8 mouse cellular contexts compared by ENCODE assay signal in genomic region chr1:38787443-38787842, GRCm38 (mm10). TPM values are rescaled to one million over a fixed set of nuclear protein-coding genes. Genes with fewer than 3 reads are reported as not detected.
DNase-seq lines count a peak whose midpoint lies in the region; TF ChIP-seq lines count a peak whose summit lies in the region.

No protein-coding gene starts in this region.

- intact Hi-C loops in heart, postnatal 14 days (cut with DNase I), result loop anchor here (1.0 to 10.0 kb wide), 4 partner anchors 395 to 883 kb away; no protein-coding TSS in a partner anchor

- peak; percentile 69 for TF ChIP-seq CTCF in bone marrow, adult 2 months (IDR thresholded peaks at IDR 0.05; ENCODE audit: control insufficient read depth, insufficient read depth, low read length)
- TF ChIP-seq CTCF in embryonic fibroblast, embryonic 13.5 days (IDR thresholded peaks at IDR 0.05; ENCODE audit: borderline replicate concordance, insufficient read depth, low read length), result peak; percentile 88

- no peaks in the 10 kb centered on the region for H3K4me1 ChIP-seq in bone marrow, adult 2 months (ENCODE audit: control insufficient read depth, insufficient read depth, low read length)
- peaks cover 13% of the 10 kb centered on the region for H3K4me1 ChIP-seq in embryonic fibroblast, embryonic 13.5 days (ENCODE audit: control insufficient read depth, insufficient read depth, low read length)

- no peak for TF ChIP-seq POLR2A in bone marrow, adult 2 months (IDR thresholded peaks at IDR 0.05; ENCODE audit: borderline replicate concordance, control insufficient read depth, low read depth, low read length)
- TF ChIP-seq POLR2A in embryonic fibroblast, embryonic 13.5 days (IDR thresholded peaks at IDR 0.05; ENCODE audit: low read depth, low read length), result no peak

- H3K27ac ChIP-seq in bone marrow, adult 2 months (ENCODE audit: control insufficient read depth, insufficient read depth, low read depth, low read length, poor library complexity), result no peak overlapping the region
- H3K27ac ChIP-seq in embryonic fibroblast, embryonic 13.5 days (ENCODE audit: insufficient read depth, low read length), result no peak overlapping the region

- WGBS in bone marrow, adult 2 months, result 3% methylated on average over 5 of the region's 5 CpGs

- no peak overlapping the region for H3K4me3 ChIP-seq in bone marrow, adult 2 months (replicated peaks; ENCODE audit: control insufficient read depth, low read depth, low read length)
- H3K4me3 ChIP-seq in embryonic fibroblast, embryonic 13.5 days (ENCODE audit: insufficient read depth, low read length), result no peak overlapping the region

- peak; percentile 45 for DNase-seq in ovary, postnatal 14 days (ENCODE audit: low spot score)
- DNase-seq in ovary, postnatal 10 days (ENCODE audit: low spot score), result no peak
- DNase-seq in heart, postnatal 14 days, result peak; percentile 35 to 74
- DNase-seq in layer of hippocampus, adult 9-10 months (ENCODE audit: low spot score), result peak; percentile 52
- peak; percentile 53 for DNase-seq in lung, postnatal 25 days (ENCODE audit: low spot score)
- DNase-seq in right cerebral cortex, postnatal 25 days, result peak; percentile 52

RNA-seq across cellular contexts. Expression of gene Lonrf2, which starts 49.1 kb away (rescaled TPM):
- polyA plus RNA-seq in bone marrow, adult 2 months (2011; ENCODE audit: insufficient read depth, insufficient read length, low replicate concordance, missing spikeins), result 0.59 and 0.72 TPM in 2 replicates
- polyA plus RNA-seq in embryonic fibroblast, embryonic 13.5 days (2011; ENCODE audit: insufficient read length, low read depth, missing spikeins), result 0.52 and 1.9 TPM in 2 replicates
- total RNA-seq in heart, postnatal 14 days (2021), result 1 to 10 TPM; 2.5 to 3.3 TPM
